Comparison of ENCODE assay signal across 28 mouse cellular contexts in the genomic region with DNA sequence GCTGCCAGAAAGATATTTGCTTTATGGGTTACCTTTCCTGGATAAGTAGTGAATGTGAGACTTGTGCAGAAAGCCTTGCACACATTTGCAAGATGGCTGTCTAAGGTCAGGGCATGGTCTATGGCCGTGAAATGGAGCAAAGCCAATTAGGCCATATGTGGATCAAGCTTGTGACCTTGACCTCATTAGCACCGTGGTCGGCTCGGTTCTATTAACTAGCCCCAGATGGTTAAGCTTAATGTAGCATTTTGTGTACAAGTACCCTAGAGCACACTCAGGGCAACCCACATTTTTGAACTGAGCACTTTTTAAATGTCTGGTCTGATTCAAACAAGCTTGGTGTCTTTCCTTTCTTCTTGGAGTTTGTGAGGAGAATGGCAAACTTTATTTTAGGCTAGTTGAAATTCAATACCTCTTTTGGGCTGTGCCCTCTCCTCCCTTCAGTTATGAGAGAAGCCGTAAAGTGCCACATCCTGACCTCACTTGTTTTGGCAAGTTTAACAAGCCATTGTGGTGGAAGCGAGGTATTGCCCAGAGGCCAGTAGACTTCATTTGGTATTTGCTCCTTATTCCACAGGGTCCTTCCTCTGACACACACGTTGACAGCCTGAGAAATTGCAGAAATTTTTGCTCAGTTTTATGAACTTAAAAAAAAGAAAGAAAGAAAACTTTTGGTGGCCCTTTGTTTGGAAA.
DNase-seq lines count a peak whose midpoint lies in the region; ATAC-seq and TF ChIP-seq lines count a peak whose summit lies in the region.
"Had no signal": no experiment of that assay in that cellular context is flagged by ENCODE, and none has a peak within 500 bp of the region (broad histone marks: within the 10 kb centered on the region; RNA-seq: fewer than 3 reads in every experiment).

No protein-coding gene starts in this region.

- intact Hi-C loops in left cerebral cortex, postnatal 14 days (cut with DNase I): no loop called here

- H3K27me3 ChIP-seq in myocyte (ENCODE audit: control insufficient read depth, insufficient read depth, insufficient read length): no peaks in the 10 kb centered on the region
- no peaks in the 10 kb centered on the region for H3K27me3 ChIP-seq in forebrain, embryonic 11.5 days (ENCODE audit: control insufficient read depth, insufficient read depth, low read length)
- H3K27me3 ChIP-seq: embryonic facial prominence, embryonic 15.5 days; forebrain, embryonic 13.5 days; heart, embryonic 12.5 days; liver, embryonic 12.5 days; megakaryocyte, embryonic 14.5 days; midbrain, embryonic 12.5 days; Patski had no signal

- peaks cover 2% of the 10 kb centered on the region for H3K79me2 ChIP-seq in myocyte (ENCODE audit: control insufficient read depth, insufficient read depth)

- H3ac ChIP-seq in myocyte (ENCODE audit: control insufficient read depth, insufficient read length): no peak overlapping the region

- peaks cover 25% of the 10 kb centered on the region for H3K36me3 ChIP-seq in myocyte (ENCODE audit: control insufficient read depth, insufficient read depth)
- no peaks in the 10 kb centered on the region for H3K36me3 ChIP-seq in forebrain, embryonic 11.5 days (ENCODE audit: control insufficient read depth, insufficient read depth, low read length)
- H3K36me3 ChIP-seq: heart, embryonic 12.5 days; liver, embryonic 12.5 days; midbrain, embryonic 12.5 days had no signal

- no peaks in the 10 kb centered on the region for H3K9me3 ChIP-seq in forebrain, embryonic 11.5 days (ENCODE audit: control insufficient read depth, low read length)
- H3K9me3 ChIP-seq: embryonic facial prominence, embryonic 15.5 days; forebrain, embryonic 13.5 days; heart, embryonic 12.5 days; liver, embryonic 12.5 days; midbrain, embryonic 12.5 days had no signal

- no peak overlapping the region for H3K27ac ChIP-seq in forebrain, embryonic 11.5 days (ENCODE audit: low read depth, low read length)
- H3K27ac ChIP-seq: embryonic facial prominence, embryonic 15.5 days; forebrain, embryonic 13.5 days; gastrocnemius, adult 2 months; kidney, postnatal 0 days; liver, embryonic 12.5 days; midbrain, embryonic 12.5 days had no signal

- no peak for ATAC-seq in forebrain, embryonic 11.5 days (replicated peaks; ENCODE audit: low FRiP score)
- ATAC-seq: forebrain, embryonic 13.5 days; hindbrain, embryonic 16.5 days; intestine, embryonic 16.5 days; liver, embryonic 12.5 days; liver, postnatal 0 days; Patski had no signal

- H3K4me2 ChIP-seq in myocyte (ENCODE audit: low read depth): peak overlapping the region; percentile 20
- no peak overlapping the region for H3K4me2 ChIP-seq in forebrain, embryonic 11.5 days (ENCODE audit: low read depth, low read length, severe bottlenecking)
- H3K4me2 ChIP-seq: embryonic facial prominence, embryonic 15.5 days; forebrain, embryonic 13.5 days; heart, embryonic 12.5 days; liver, embryonic 12.5 days; midbrain, embryonic 12.5 days had no signal

- H3K9ac ChIP-seq in forebrain, embryonic 11.5 days (ENCODE audit: low read length): no peak overlapping the region
- H3K9ac ChIP-seq: embryonic facial prominence, embryonic 15.5 days; forebrain, embryonic 13.5 days; heart, embryonic 12.5 days; liver, embryonic 12.5 days; liver, postnatal 0 days; midbrain, embryonic 12.5 days had no signal

- H3K4me3 ChIP-seq in myocyte: no peak overlapping the region
- H3K4me3 ChIP-seq in forebrain, embryonic 11.5 days (ENCODE audit: low read depth, low read length): no peak overlapping the region
- H3K4me3 ChIP-seq: embryonic facial prominence, embryonic 15.5 days; forebrain, embryonic 13.5 days; gastrocnemius, adult 2 months; heart, embryonic 12.5 days; liver, embryonic 12.5 days; megakaryocyte, embryonic 14.5 days; midbrain, embryonic 12.5 days had no signal

- H3K4me1 ChIP-seq in forebrain, embryonic 11.5 days (replicated peaks; ENCODE audit: control insufficient read depth, insufficient read depth, low read length): no peaks in the 10 kb centered on the region
- H3K4me1 ChIP-seq: embryonic facial prominence, embryonic 15.5 days; forebrain, embryonic 13.5 days; heart, embryonic 12.5 days; liver, embryonic 12.5 days; megakaryocyte, embryonic 14.5 days; midbrain, embryonic 12.5 days had no signal

- 43% methylated on average over 7 of the region's 7 CpGs for WGBS in forebrain, embryonic 11.5 days

- peak; percentile 39 for DNase-seq in 3T3-L1 (ENCODE audit: low read depth, low spot score)
- DNase-seq in embryo, embryonic 11.5 days (ENCODE audit: low read depth, low spot score): peak; percentile 17
- DNase-seq in hindlimb bud, embryonic 11.5 days (ENCODE audit: extremely low spot score, low read depth, low spot score): peak; percentile 96
- DNase-seq in left cerebral cortex, postnatal 14 days (ENCODE audit: low spot score in 2 of 2): no peak
- DNase-seq in forebrain, embryonic 11.5 days (ENCODE audit: low spot score): no peak
- DNase-seq in lung, postnatal 4 days: no peak
- DNase-seq: adrenal gland, postnatal 14 days; cerebellum, adult 11-12 months; cerebellum, postnatal 10 days; gastrocnemius, adult 2 months; gastrocnemius, postnatal 36 days; heart, adult 18-20 months; kidney, adult 8-10 months; kidney, postnatal 4 days; liver, postnatal 0 days; lung, postnatal 36 days; thymus, postnatal 4 days had no signal

- TF ChIP-seq POLR2A in myocyte (IDR thresholded peaks at IDR 0.05; ENCODE audit: insufficient read length, low read depth): no peak

TF ChIP-seq in myocyte, 11 proteins besides CTCF, POLR2A, EP300 and RAD21:
- TF ChIP-seq MYOD1 (IDR thresholded peaks at IDR 0.05; ENCODE audit: control insufficient read depth in 1 of 3, insufficient read length in 2 of 3, low read depth in 2 of 3) (no peak), TCF3 (IDR thresholded peaks at IDR 0.05; ENCODE audit: insufficient read length, low read depth) (no peak), TCF12 (IDR thresholded peaks at IDR 0.05; ENCODE audit: insufficient read depth, poor library complexity, severe bottlenecking) (no peak), MAX (IDR thresholded peaks at IDR 0.05; ENCODE audit: low read depth) (no peak), SRF (IDR thresholded peaks at IDR 0.05; ENCODE audit: control insufficient read depth, insufficient read length, low read depth) (no peak), USF1 (IDR thresholded peaks at IDR 0.05; ENCODE audit: low read depth) (no peak), CEBPB (IDR thresholded peaks at IDR 0.05; ENCODE audit: insufficient read depth, poor library complexity, severe bottlenecking) (no peak), REST (IDR thresholded peaks at IDR 0.05; ENCODE audit: insufficient read depth, insufficient read length) (no peak), MYOG (IDR thresholded peaks at IDR 0.05; ENCODE audit: control insufficient read depth in 1 of 3, insufficient read depth in 1 of 3, insufficient read length in 2 of 3, low read depth in 2 of 3) (no peak), E2F4 (IDR thresholded peaks at IDR 0.05; ENCODE audit: insufficient read depth) (no peak), POLR2AphosphoS2 (IDR thresholded peaks at IDR 0.05; ENCODE audit: insufficient read length, low read depth) (no peak)

Comparison
In these comparisons a context has a peak if more than half of its experiments do, and no peak if none do; other contexts are left out.
1. DNase-seq: peak in 3T3-L1 (single experiment), embryo, embryonic 11.5 days (single experiment) and hindlimb bud, embryonic 11.5 days (single experiment); none in left cerebral cortex, postnatal 14 days (0 of 2), forebrain, embryonic 11.5 days (single experiment) and lung, postnatal 4 days (0 of 2).